Mouse (Mus musculus): ENCODE measurements around the gene Tmem35b. TPM values are rescaled to one million over a fixed set of nuclear protein-coding genes. Genes with fewer than 3 reads are reported as not detected.
A peak's percentile ranks its signal among the peaks of the same experiment; 100 is the strongest.

Tmem35b gene
- polyA plus RNA-seq, 1 experiment from 2014 or later = 15.2 TPM

DNA sequence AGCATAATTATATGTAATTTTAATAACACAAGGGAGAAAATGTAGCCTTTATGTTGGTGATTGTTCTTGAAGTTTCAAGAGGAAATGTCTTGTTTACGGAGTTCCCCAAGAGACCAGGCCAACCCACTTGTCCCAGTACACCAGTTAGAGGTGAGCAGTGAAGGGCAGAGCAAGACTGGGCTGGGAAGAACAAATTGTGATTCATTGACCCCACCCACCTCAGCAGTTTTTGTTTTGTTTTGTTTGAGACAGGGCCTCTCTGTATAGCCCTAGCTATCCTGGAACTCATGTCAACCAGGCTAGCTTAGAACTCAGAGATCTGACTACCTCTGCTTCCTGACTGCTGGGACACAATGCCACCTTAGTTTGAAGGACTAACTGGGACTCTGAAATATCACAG lies 840 bp downstream of the Tmem35b start:
- H3K9me3 ChIP-seq = no peaks in the 10 kb centered on the region
- 91% methylated on average over 1 of the region's 1 CpGs for WGBS
- H3K36me3 ChIP-seq = peaks cover 20% of the 10 kb centered on the region
- H3K27ac ChIP-seq = no peak overlapping the region
- ATAC-seq (ENCODE audit: insufficient number of reproducible peaks, insufficient read depth, low FRiP score, low TSS enrichment, low read depth) = no peak
- no peak overlapping the region for H3K4me3 ChIP-seq (replicated peaks)
- H3K9ac ChIP-seq (replicated peaks) = no peak overlapping the region
- peaks cover 9% of the 10 kb centered on the region for H3K4me1 ChIP-seq (replicated peaks)
- H3K27me3 ChIP-seq = no peaks in the 10 kb centered on the region
- no peak overlapping the region for H3K4me2 ChIP-seq

- ATAC-seq (ENCODE audit: insufficient number of reproducible peaks, insufficient read depth, low FRiP score, low TSS enrichment, low read depth) = peak; percentile 97
- Histone ChIP-seq H3K36me3 (peaks cover 21% of the 10 kb centered on the region), H3K4me1 (replicated peaks) (peaks cover 9% of the 10 kb centered on the region), H3K27ac (0 out of 2 replicates have a peak overlapping the region, but pooled peaks have one; percentile 45), H3K4me3 (replicated peaks) (peak overlapping the region; percentile 64), H3K9ac (replicated peaks) (peak overlapping the region; percentile 77), H3K27me3 (no peaks in the 10 kb centered on the region), H3K9me3 (no peaks in the 10 kb centered on the region), H3K4me2 (peak overlapping the region; percentile 79)
- WGBS = 1% methylated on average over 35 of the region's 35 CpGs
Observed at GRCm38 (mm10) chr4:127125834-127126463, 2.5 kb downstream of the Tmem35b start.

- ATAC-seq (ENCODE audit: insufficient number of reproducible peaks, insufficient read depth, low FRiP score, low TSS enrichment, low read depth) = no peak
- WGBS = 60% methylated on average over 1 of the region's 1 CpGs
Observed at GRCm38 (mm10) chr4:127134687-127135086, 11.2 kb downstream of the Tmem35b start.

DNA sequence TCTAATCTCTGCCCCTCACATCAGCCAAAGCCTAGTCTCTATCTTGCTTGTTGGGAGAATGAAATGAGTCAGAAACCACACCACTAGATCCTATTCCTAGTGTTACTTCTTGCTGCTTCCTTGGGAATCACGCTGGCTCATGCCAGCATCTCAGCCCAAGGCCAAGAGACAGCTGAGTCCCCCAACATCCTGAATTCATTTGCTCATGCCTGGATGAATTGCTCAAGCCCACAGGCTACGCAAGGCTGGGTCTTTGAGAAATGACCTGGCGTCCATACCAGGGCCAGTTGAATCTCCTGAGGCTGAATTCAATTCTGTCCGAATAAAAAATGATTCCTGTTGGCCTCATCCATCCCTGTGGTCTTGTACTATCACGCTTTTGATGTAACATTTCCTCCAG lies 14.1 kb downstream of the Tmem35b start:
- H3K27ac ChIP-seq = no peak overlapping the region
- ATAC-seq (ENCODE audit: insufficient number of reproducible peaks, insufficient read depth, low FRiP score, low TSS enrichment, low read depth) = no peak
- H3K4me1 ChIP-seq (replicated peaks) = no peaks in the 10 kb centered on the region
- H3K9ac ChIP-seq (replicated peaks) = no peak overlapping the region
- no peak overlapping the region for H3K4me2 ChIP-seq
- no peaks in the 10 kb centered on the region for H3K36me3 ChIP-seq
- H3K27me3 ChIP-seq = no peaks in the 10 kb centered on the region
- 80% methylated on average over 5 of the region's 5 CpGs for WGBS
- no peak overlapping the region for H3K4me3 ChIP-seq (replicated peaks)
- no peaks in the 10 kb centered on the region for H3K9me3 ChIP-seq

More at GRCm38 (mm10) chr4:127134687-127135086, 11.2 kb downstream of the Tmem35b start:
- H3K27ac ChIP-seq = no peak overlapping the region
- no peak overlapping the region for H3K4me3 ChIP-seq (replicated peaks)
- no peaks in the 10 kb centered on the region for H3K4me1 ChIP-seq (replicated peaks)
- no peaks in the 10 kb centered on the region for H3K27me3 ChIP-seq
- no peaks in the 10 kb centered on the region for H3K9me3 ChIP-seq
- no peak overlapping the region for H3K9ac ChIP-seq (replicated peaks)
- no peaks in the 10 kb centered on the region for H3K36me3 ChIP-seq
- no peak overlapping the region for H3K4me2 ChIP-seq

DNA sequence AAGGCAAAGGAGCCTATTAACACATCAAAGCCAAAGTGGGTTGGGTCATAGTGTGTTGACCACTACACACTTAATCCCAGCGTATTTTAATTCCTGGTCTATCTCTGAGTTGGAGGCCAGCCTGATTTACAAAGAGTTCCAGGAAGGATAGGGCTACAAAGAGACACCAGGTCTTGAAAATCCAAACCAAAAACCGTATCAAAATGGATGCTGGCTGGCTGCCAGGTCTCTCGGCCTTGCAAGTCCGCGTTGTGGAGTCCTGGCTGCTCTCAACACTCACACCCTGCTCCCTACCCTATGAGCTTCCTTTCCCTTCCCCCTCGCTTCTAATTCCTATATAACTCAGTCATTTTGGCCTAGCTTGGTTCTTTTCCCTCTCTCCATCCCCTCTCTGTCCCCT lies 15.0 kb downstream of the Tmem35b start:
- H3K4me3 ChIP-seq (replicated peaks) = no peak overlapping the region
- H3K4me1 ChIP-seq (replicated peaks) = no peaks in the 10 kb centered on the region
- H3K27ac ChIP-seq = no peak overlapping the region
- no peak overlapping the region for H3K9ac ChIP-seq (replicated peaks)
- ATAC-seq (ENCODE audit: insufficient number of reproducible peaks, insufficient read depth, low FRiP score, low TSS enrichment, low read depth) = no peak
- 66% methylated on average over 6 of the region's 6 CpGs for WGBS
- H3K36me3 ChIP-seq = no peaks in the 10 kb centered on the region
- no peaks in the 10 kb centered on the region for H3K27me3 ChIP-seq
- no peak overlapping the region for H3K4me2 ChIP-seq
- no peaks in the 10 kb centered on the region for H3K9me3 ChIP-seq

GRCm38 (mm10) chr4:127150031-127150430 lies 26.5 kb downstream of the Tmem35b start:
- Histone ChIP-seq H3K9ac (replicated peaks) (no peak overlapping the region), H3K9me3 (no peaks in the 10 kb centered on the region)
- WGBS = 83% methylated on average over 13 of the region's 13 CpGs

DNA sequence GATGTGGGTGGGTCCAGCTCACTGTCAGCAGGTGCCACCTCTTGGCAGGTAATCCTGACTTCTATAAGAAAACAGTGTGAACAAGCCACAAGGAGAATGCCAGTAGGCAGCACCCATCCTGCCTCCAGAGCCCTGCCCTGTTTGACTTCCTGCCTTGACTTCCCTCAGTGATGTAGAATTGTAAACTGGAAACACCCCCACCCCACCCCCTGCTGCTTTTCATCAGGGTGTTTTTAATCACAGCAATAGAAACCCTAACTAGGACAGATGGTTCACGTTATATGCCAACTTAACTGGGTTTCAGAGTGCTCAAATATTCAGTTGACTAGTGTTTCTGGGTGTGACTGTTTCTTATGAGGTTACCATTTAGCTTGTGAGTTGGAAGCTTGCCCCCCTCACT lies 29.9 kb downstream of the Tmem35b start:
- H3K4me3 ChIP-seq (replicated peaks) = no peak overlapping the region
- H3K4me2 ChIP-seq = no peak overlapping the region
- no peak overlapping the region for H3K9ac ChIP-seq (replicated peaks)
- no peak for ATAC-seq (ENCODE audit: insufficient number of reproducible peaks, insufficient read depth, low FRiP score, low TSS enrichment, low read depth)
- H3K27me3 ChIP-seq = peaks cover 3% of the 10 kb centered on the region; the same call in 1 of the 2 replicates
- H3K27ac ChIP-seq = no peak overlapping the region
- 28% methylated on average over 1 of the region's 1 CpGs for WGBS
- H3K4me1 ChIP-seq (replicated peaks) = no peaks in the 10 kb centered on the region
- no peaks in the 10 kb centered on the region for H3K9me3 ChIP-seq
- H3K36me3 ChIP-seq = no peaks in the 10 kb centered on the region

More at GRCm38 (mm10) chr4:127150031-127150430, 26.5 kb downstream of the Tmem35b start:
- no peak overlapping the region for H3K4me3 ChIP-seq (replicated peaks)
- H3K27me3 ChIP-seq = peaks cover 3% of the 10 kb centered on the region; the same call in 1 of the 2 replicates
- no peak overlapping the region for H3K27ac ChIP-seq
- H3K4me2 ChIP-seq = no peak overlapping the region
- no peak for ATAC-seq (ENCODE audit: insufficient number of reproducible peaks, insufficient read depth, low FRiP score, low TSS enrichment, low read depth)
- no peaks in the 10 kb centered on the region for H3K36me3 ChIP-seq
- no peaks in the 10 kb centered on the region for H3K4me1 ChIP-seq (replicated peaks)

GRCm38 (mm10) chr4:127155757-127156156 lies 32.3 kb downstream of the Tmem35b start:
- no peak overlapping the region for H3K4me2 ChIP-seq
- H3K27ac ChIP-seq = no peak overlapping the region
- no peak for ATAC-seq (ENCODE audit: insufficient number of reproducible peaks, insufficient read depth, low FRiP score, low TSS enrichment, low read depth)
- H3K36me3 ChIP-seq = no peaks in the 10 kb centered on the region
- no peaks in the 10 kb centered on the region for H3K9me3 ChIP-seq
- no peaks in the 10 kb centered on the region for H3K4me1 ChIP-seq (replicated peaks)
- H3K4me3 ChIP-seq (replicated peaks) = no peak overlapping the region
- H3K27me3 ChIP-seq = peaks cover 2% of the 10 kb centered on the region; the same call in 1 of the 2 replicates
- WGBS = 62% methylated on average over 5 of the region's 5 CpGs
- H3K9ac ChIP-seq (replicated peaks) = no peak overlapping the region

- no peak overlapping the region for H3K4me3 ChIP-seq (replicated peaks)
- no peaks in the 10 kb centered on the region for H3K36me3 ChIP-seq
- no peaks in the 10 kb centered on the region for H3K9me3 ChIP-seq
- H3K9ac ChIP-seq (replicated peaks) = no peak overlapping the region
- peaks cover 5% of the 10 kb centered on the region for H3K27me3 ChIP-seq
- 88% methylated on average over 4 of the region's 4 CpGs for WGBS
- no peak overlapping the region for H3K4me2 ChIP-seq
- ATAC-seq (ENCODE audit: insufficient number of reproducible peaks, insufficient read depth, low FRiP score, low TSS enrichment, low read depth) = no peak
- H3K4me1 ChIP-seq (replicated peaks) = no peaks in the 10 kb centered on the region
- H3K27ac ChIP-seq = no peak overlapping the region
Observed at GRCm38 (mm10) chr4:127157746-127158145, 34.3 kb downstream of the Tmem35b start.

DNA sequence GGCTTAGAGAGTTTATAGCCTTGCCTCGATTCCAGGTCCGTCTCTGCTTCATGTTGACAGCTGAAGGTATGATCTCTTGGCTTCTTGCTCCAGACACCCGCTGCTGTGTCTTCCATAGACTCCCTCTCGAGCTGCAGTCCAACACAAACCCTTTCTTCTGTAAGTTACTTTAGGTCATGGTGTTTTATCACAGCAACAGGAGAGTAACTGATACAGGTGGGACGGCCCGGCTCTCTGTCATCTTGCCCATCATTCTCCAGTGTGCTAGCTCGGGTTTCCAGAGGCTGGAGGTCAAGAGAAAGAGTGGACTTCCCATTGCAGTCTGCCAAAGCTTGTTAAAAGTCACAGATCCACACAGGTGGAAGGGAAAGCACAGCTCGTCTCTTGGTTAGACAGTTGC lies 40.4 kb downstream of the Tmem35b start:
- Histone ChIP-seq H3K4me2 (no peak overlapping the region), H3K9me3 (no peaks in the 10 kb centered on the region), H3K27me3 (peaks cover 48% of the 10 kb centered on the region), H3K4me3 (replicated peaks) (no peak overlapping the region), H3K36me3 (no peaks in the 10 kb centered on the region), H3K27ac (no peak overlapping the region), H3K9ac (replicated peaks) (no peak overlapping the region), H3K4me1 (replicated peaks) (peaks cover 10% of the 10 kb centered on the region)
- ATAC-seq (ENCODE audit: insufficient number of reproducible peaks, insufficient read depth, low FRiP score, low TSS enrichment, low read depth) = no peak
- 65% methylated on average over 8 of the region's 8 CpGs for WGBS

GRCm38 (mm10) chr4:127167096-127167495 lies 43.6 kb downstream of the Tmem35b start:
- Histone ChIP-seq H3K4me3 (replicated peaks) (no peak overlapping the region), H3K9ac (replicated peaks) (no peak overlapping the region), H3K27me3 (peaks cover 77% of the 10 kb centered on the region), H3K4me1 (replicated peaks) (peaks cover 18% of the 10 kb centered on the region), H3K4me2 (no peak overlapping the region), H3K36me3 (no peaks in the 10 kb centered on the region), H3K27ac (no peak overlapping the region), H3K9me3 (no peaks in the 10 kb centered on the region)
- ATAC-seq (ENCODE audit: insufficient number of reproducible peaks, insufficient read depth, low FRiP score, low TSS enrichment, low read depth) = no peak
- 73% methylated on average over 5 of the region's 5 CpGs for WGBS

DNA sequence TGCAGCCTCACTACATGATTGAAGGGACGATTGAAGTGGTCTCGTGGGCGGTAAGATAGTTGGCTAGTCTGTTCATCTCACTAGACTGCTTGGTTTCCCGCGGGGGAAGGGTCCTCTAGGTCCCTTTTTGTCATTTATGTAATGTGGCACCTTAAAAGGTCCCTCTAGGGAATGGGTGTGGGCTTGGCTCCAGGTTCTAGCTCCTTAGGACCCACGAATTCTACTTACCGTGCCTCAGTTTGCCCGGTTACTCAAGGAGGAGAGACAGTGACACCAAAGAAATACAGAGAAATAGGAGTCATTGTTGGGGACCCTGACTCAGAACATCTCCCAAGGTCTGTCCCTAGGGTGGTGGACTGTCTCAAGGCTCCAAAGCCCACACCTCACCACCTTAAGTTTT lies 44.2 kb downstream of the Tmem35b start:
- Histone ChIP-seq H3K27ac (no peak overlapping the region), H3K4me3 (replicated peaks) (peak overlapping the region; percentile 75), H3K9ac (replicated peaks) (no peak overlapping the region), H3K36me3 (no peaks in the 10 kb centered on the region), H3K9me3 (no peaks in the 10 kb centered on the region), H3K4me1 (replicated peaks) (peaks cover 18% of the 10 kb centered on the region), H3K4me2 (peak overlapping the region; percentile 100), H3K27me3 (peaks cover 81% of the 10 kb centered on the region)
- ATAC-seq (ENCODE audit: insufficient number of reproducible peaks, insufficient read depth, low FRiP score, low TSS enrichment, low read depth) = no peak
- WGBS = 18% methylated on average over 8 of the region's 8 CpGs

Measured in limb, embryonic 12.5 days (tissue).